Mouse (Mus musculus): ENCODE results near the gene Cacna2d4. TPM values are rescaled to one million over a fixed set of nuclear protein-coding genes. Genes with fewer than 3 reads are reported as not detected.
A peak's percentile ranks its signal among the peaks of the same experiment; 100 is the strongest.

Gene Cacna2d4
- polyA plus RNA-seq, 1 experiment from 2014 or later: not detected

GRCm38 (mm10) chr6:119215040-119215613 lies 21.2 kb upstream of the Cacna2d4 start:
- Histone ChIP-seq H3K36me3 (ENCODE audit: control insufficient read depth, insufficient read depth, low read length) (peaks cover 30% of the 10 kb centered on the region), H3K27me3 (replicated peaks; ENCODE audit: control insufficient read depth, insufficient read depth, low read length) (no peaks in the 10 kb centered on the region), H3K4me1 (replicated peaks; ENCODE audit: control insufficient read depth, insufficient read depth, low read length) (no peaks in the 10 kb centered on the region), H3K4me3 (ENCODE audit: low read depth, low read length) (no peak overlapping the region), H3K9me3 (ENCODE audit: control insufficient read depth, low read length) (no peaks in the 10 kb centered on the region), H3K9ac (ENCODE audit: low read length) (no peak overlapping the region), H3K27ac (ENCODE audit: low read depth) (no peak overlapping the region), H3K4me2 (ENCODE audit: low read length) (no peak overlapping the region)
- no peak for DNase-seq (ENCODE audit: low spot score)
- no peak for ATAC-seq (replicated peaks; ENCODE audit: low FRiP score, low TSS enrichment, low read depth)
- WGBS: 87% methylated on average over 10 of the region's 10 CpGs

- H3K9ac ChIP-seq (ENCODE audit: low read length): no peak overlapping the region
- H3K36me3 ChIP-seq (ENCODE audit: control insufficient read depth, insufficient read depth, low read length): peaks cover 34% of the 10 kb centered on the region
- H3K4me2 ChIP-seq (ENCODE audit: low read length): no peak overlapping the region
- WGBS: 66% methylated on average over 4 of the region's 4 CpGs
- H3K9me3 ChIP-seq (ENCODE audit: control insufficient read depth, low read length): no peaks in the 10 kb centered on the region
- no peak overlapping the region for H3K27ac ChIP-seq (ENCODE audit: low read depth)
- no peaks in the 10 kb centered on the region for H3K4me1 ChIP-seq (replicated peaks; ENCODE audit: control insufficient read depth, insufficient read depth, low read length)
- no peak for DNase-seq (ENCODE audit: low spot score)
- no peaks in the 10 kb centered on the region for H3K27me3 ChIP-seq (replicated peaks; ENCODE audit: control insufficient read depth, insufficient read depth, low read length)
- H3K4me3 ChIP-seq (ENCODE audit: low read depth, low read length): no peak overlapping the region
- no peak for ATAC-seq (replicated peaks; ENCODE audit: low FRiP score, low TSS enrichment, low read depth)
Observed at GRCm38 (mm10) chr6:119217661-119218060, 18.7 kb upstream of the Cacna2d4 start.

- H3K27ac ChIP-seq (ENCODE audit: low read depth): no peak overlapping the region
- H3K4me1 ChIP-seq (replicated peaks; ENCODE audit: control insufficient read depth, insufficient read depth, low read length): no peaks in the 10 kb centered on the region
- no peak overlapping the region for H3K9ac ChIP-seq (ENCODE audit: low read length)
- H3K9me3 ChIP-seq (ENCODE audit: control insufficient read depth, low read length): no peaks in the 10 kb centered on the region
- H3K4me3 ChIP-seq (ENCODE audit: low read depth, low read length): no peak overlapping the region
- ATAC-seq (replicated peaks; ENCODE audit: low FRiP score, low TSS enrichment, low read depth) (no peak), DNase-seq (ENCODE audit: low spot score) (no peak)
- 75% methylated on average over 5 of the region's 5 CpGs for WGBS
- H3K36me3 ChIP-seq (ENCODE audit: control insufficient read depth, insufficient read depth, low read length): peaks cover 29% of the 10 kb centered on the region
- no peak overlapping the region for H3K4me2 ChIP-seq (ENCODE audit: low read length)
- no peaks in the 10 kb centered on the region for H3K27me3 ChIP-seq (replicated peaks; ENCODE audit: control insufficient read depth, insufficient read depth, low read length)
Observed at GRCm38 (mm10) chr6:119218591-119218990, 17.7 kb upstream of the Cacna2d4 start.

GRCm38 (mm10) chr6:119219237-119219870 lies 17.0 kb upstream of the Cacna2d4 start:
- H3K36me3 ChIP-seq (ENCODE audit: control insufficient read depth, insufficient read depth, low read length): peaks cover 29% of the 10 kb centered on the region
- no peak for ATAC-seq (replicated peaks; ENCODE audit: low FRiP score, low TSS enrichment, low read depth)
- 86% methylated on average over 15 of the region's 15 CpGs for WGBS

GRCm38 (mm10) chr6:119220297-119220696 lies 16.0 kb upstream of the Cacna2d4 start:
- DNase-seq (ENCODE audit: low spot score) (peak; percentile 79), ATAC-seq (replicated peaks; ENCODE audit: low FRiP score, low TSS enrichment, low read depth) (peak; percentile 69; the same call in 1 of the 2 replicates)
- Histone ChIP-seq H3K36me3 (ENCODE audit: control insufficient read depth, insufficient read depth, low read length) (peaks cover 22% of the 10 kb centered on the region), H3K4me3 (ENCODE audit: low read depth, low read length) (no peak overlapping the region), H3K27me3 (replicated peaks; ENCODE audit: control insufficient read depth, insufficient read depth, low read length) (no peaks in the 10 kb centered on the region), H3K9ac (ENCODE audit: low read length) (no peak overlapping the region), H3K4me1 (replicated peaks; ENCODE audit: control insufficient read depth, insufficient read depth, low read length) (0 out of 2 replicates have a peak, but pooled peaks cover 2% of the 10 kb centered on the region), H3K4me2 (ENCODE audit: low read length) (no peak overlapping the region), H3K27ac (ENCODE audit: low read depth) (no peak overlapping the region), H3K9me3 (ENCODE audit: control insufficient read depth, low read length) (no peaks in the 10 kb centered on the region)
- WGBS: 47% methylated on average over 10 of the region's 10 CpGs

More at GRCm38 (mm10) chr6:119219237-119219870, 17.0 kb upstream of the Cacna2d4 start:
- no peak overlapping the region for H3K27ac ChIP-seq (ENCODE audit: low read depth)
- H3K9me3 ChIP-seq (ENCODE audit: control insufficient read depth, low read length): no peaks in the 10 kb centered on the region
- no peak overlapping the region for H3K4me2 ChIP-seq (ENCODE audit: low read length)
- no peak overlapping the region for H3K9ac ChIP-seq (ENCODE audit: low read length)
- DNase-seq (ENCODE audit: low spot score): no peak
- no peaks in the 10 kb centered on the region for H3K27me3 ChIP-seq (replicated peaks; ENCODE audit: control insufficient read depth, insufficient read depth, low read length)
- 0 out of 2 replicates have a peak, but pooled peaks cover 2% of the 10 kb centered on the region for H3K4me1 ChIP-seq (replicated peaks; ENCODE audit: control insufficient read depth, insufficient read depth, low read length)
- no peak overlapping the region for H3K4me3 ChIP-seq (ENCODE audit: low read depth, low read length)

- H3K9me3 ChIP-seq (ENCODE audit: control insufficient read depth, low read length): no peaks in the 10 kb centered on the region
- no peak for ATAC-seq (replicated peaks; ENCODE audit: low FRiP score, low TSS enrichment, low read depth)
- H3K4me1 ChIP-seq (replicated peaks; ENCODE audit: control insufficient read depth, insufficient read depth, low read length): 0 out of 2 replicates have a peak, but pooled peaks cover 2% of the 10 kb centered on the region
- H3K27me3 ChIP-seq (replicated peaks; ENCODE audit: control insufficient read depth, insufficient read depth, low read length): no peaks in the 10 kb centered on the region
- no peak overlapping the region for H3K9ac ChIP-seq (ENCODE audit: low read length)
- no peak overlapping the region for H3K27ac ChIP-seq (ENCODE audit: low read depth)
- H3K4me2 ChIP-seq (ENCODE audit: low read length): no peak overlapping the region
- no peak for DNase-seq (ENCODE audit: low spot score)
- WGBS: 49% methylated on average over 13 of the region's 13 CpGs
- no peak overlapping the region for H3K4me3 ChIP-seq (ENCODE audit: low read depth, low read length)
- peaks cover 8% of the 10 kb centered on the region; the same call in 1 of the 2 replicates for H3K36me3 ChIP-seq (ENCODE audit: control insufficient read depth, insufficient read depth, low read length)
Observed at GRCm38 (mm10) chr6:119224451-119225195, 11.7 kb upstream of the Cacna2d4 start.

GRCm38 (mm10) chr6:119225226-119225625 lies 11.1 kb upstream of the Cacna2d4 start:
- ATAC-seq (replicated peaks; ENCODE audit: low FRiP score, low TSS enrichment, low read depth): no peak
- 0 out of 2 replicates have a peak, but pooled peaks cover 2% of the 10 kb centered on the region for H3K4me1 ChIP-seq (replicated peaks; ENCODE audit: control insufficient read depth, insufficient read depth, low read length)
- no peak overlapping the region for H3K27ac ChIP-seq (ENCODE audit: low read depth)
- H3K9me3 ChIP-seq (ENCODE audit: control insufficient read depth, low read length): no peaks in the 10 kb centered on the region
- H3K4me3 ChIP-seq (ENCODE audit: low read depth, low read length): no peak overlapping the region
- no peak for DNase-seq (ENCODE audit: low spot score)
- H3K9ac ChIP-seq (ENCODE audit: low read length): no peak overlapping the region
- 78% methylated on average over 12 of the region's 12 CpGs for WGBS
- H3K27me3 ChIP-seq (replicated peaks; ENCODE audit: control insufficient read depth, insufficient read depth, low read length): no peaks in the 10 kb centered on the region
- H3K36me3 ChIP-seq (ENCODE audit: control insufficient read depth, insufficient read depth, low read length): peaks cover 3% of the 10 kb centered on the region; the same call in 1 of the 2 replicates
- no peak overlapping the region for H3K4me2 ChIP-seq (ENCODE audit: low read length)

- peaks cover 3% of the 10 kb centered on the region; the same call in 1 of the 2 replicates for H3K36me3 ChIP-seq (ENCODE audit: control insufficient read depth, insufficient read depth, low read length)
- WGBS: 87% methylated on average over 6 of the region's 6 CpGs
- DNase-seq (ENCODE audit: low spot score): no peak
Observed at GRCm38 (mm10) chr6:119225731-119226130, 10.6 kb upstream of the Cacna2d4 start.

More at GRCm38 (mm10) chr6:119225731-119226130, 10.6 kb upstream of the Cacna2d4 start:
- no peak for ATAC-seq (replicated peaks; ENCODE audit: low FRiP score, low TSS enrichment, low read depth)
- Histone ChIP-seq H3K4me1 (replicated peaks; ENCODE audit: control insufficient read depth, insufficient read depth, low read length) (0 out of 2 replicates have a peak, but pooled peaks cover 2% of the 10 kb centered on the region), H3K4me3 (ENCODE audit: low read depth, low read length) (no peak overlapping the region), H3K27ac (ENCODE audit: low read depth) (no peak overlapping the region), H3K4me2 (ENCODE audit: low read length) (no peak overlapping the region), H3K9ac (ENCODE audit: low read length) (no peak overlapping the region), H3K27me3 (replicated peaks; ENCODE audit: control insufficient read depth, insufficient read depth, low read length) (no peaks in the 10 kb centered on the region), H3K9me3 (ENCODE audit: control insufficient read depth, low read length) (no peaks in the 10 kb centered on the region)

All from intestine, embryonic 14.5 days (tissue).